Comparison of ENCODE assay signal across 8 mouse cellular contexts in genomic region chr16:17496499-17497305, GRCm38 (mm10). TPM values are rescaled to one million over a fixed set of nuclear protein-coding genes. Genes with fewer than 3 reads are reported as not detected.
DNase-seq lines count a peak whose midpoint lies in the region; ATAC-seq lines count a peak whose summit lies in the region.
"Had no signal": no experiment of that assay in that cellular context is flagged by ENCODE, and none has a peak within 500 bp of the region (broad histone marks: within the 10 kb centered on the region; RNA-seq: fewer than 3 reads in every experiment).

No protein-coding gene starts in this region.

- no peak overlapping the region for H3K9ac ChIP-seq in lung, embryonic 15.5 days
- peak overlapping the region; percentile 33; the same call in 1 of the 2 replicates for H3K9ac ChIP-seq in heart, embryonic 16.5 days (ENCODE audit: low read length)
- no peak overlapping the region for H3K9ac ChIP-seq in midbrain, embryonic 16.5 days (ENCODE audit: low read depth, low read length)
- H3K9ac ChIP-seq: stomach, embryonic 15.5 days had no signal

- ATAC-seq in lung, embryonic 15.5 days (ENCODE audit: borderline replicate concordance, extremely low read depth, low FRiP score, low TSS enrichment) = peak; percentile 16; the same call in 1 of the 2 replicates
- no peak for ATAC-seq in heart, embryonic 16.5 days (replicated peaks; ENCODE audit: extremely low read depth, insufficient read depth, low FRiP score)
- ATAC-seq in midbrain, embryonic 16.5 days = no peak
- no peak for ATAC-seq in monocyte, adult 5-6 weeks (replicated peaks; ENCODE audit: insufficient number of reproducible peaks, low FRiP score, low TSS enrichment, poor library complexity, severe bottlenecking)

- H3K4me3 ChIP-seq in lung, embryonic 15.5 days = no peak overlapping the region
- H3K4me3 ChIP-seq in heart, embryonic 16.5 days (ENCODE audit: low read length) = no peak overlapping the region
- no peak overlapping the region for H3K4me3 ChIP-seq in midbrain, embryonic 16.5 days (ENCODE audit: low read depth, low read length)
- H3K4me3 ChIP-seq: stomach, embryonic 15.5 days had no signal

- H3K4me2 ChIP-seq in lung, embryonic 15.5 days = no peak overlapping the region
- H3K4me2 ChIP-seq in heart, embryonic 16.5 days (ENCODE audit: low read depth, low read length) = no peak overlapping the region
- H3K4me2 ChIP-seq in midbrain, embryonic 16.5 days (ENCODE audit: low read length) = no peak overlapping the region
- H3K4me2 ChIP-seq: stomach, embryonic 15.5 days had no signal

- no peaks in the 10 kb centered on the region for H3K9me3 ChIP-seq in lung, embryonic 15.5 days
- H3K9me3 ChIP-seq in heart, embryonic 16.5 days (replicated peaks; ENCODE audit: control insufficient read depth, low read length) = no peaks in the 10 kb centered on the region
- H3K9me3 ChIP-seq in midbrain, embryonic 16.5 days (replicated peaks; ENCODE audit: control insufficient read depth, low read length, poor library complexity, severe bottlenecking) = no peaks in the 10 kb centered on the region
- H3K9me3 ChIP-seq: stomach, embryonic 15.5 days had no signal

- no peak overlapping the region for H3K27ac ChIP-seq in lung, embryonic 15.5 days
- H3K27ac ChIP-seq in heart, embryonic 16.5 days (ENCODE audit: low read length) = no peak overlapping the region; the same call in 1 of the 2 replicates
- H3K27ac ChIP-seq in midbrain, embryonic 16.5 days (ENCODE audit: low read length) = peak overlapping the region; percentile 49; the same call in 1 of the 2 replicates
- H3K27ac ChIP-seq: stomach, embryonic 15.5 days had no signal

- 50% methylated on average over 2 of the region's 2 CpGs for whole genome bisulfite sequencing in lung, embryonic 15.5 days
- 37% methylated on average over 2 of the region's 2 CpGs for whole genome bisulfite sequencing in heart, embryonic 16.5 days
- WGBS in midbrain, embryonic 16.5 days = 57% methylated on average over 2 of the region's 2 CpGs

- no peak for DNase-seq in lung, adult 18-20 months
- DNase-seq in cerebellum, adult 8-10 months = peak; percentile 76
- peak; percentile 91 to 92 for DNase-seq in layer of hippocampus, adult 8-10 months (ENCODE audit: low spot score in 2 of 2)

- H3K4me1 ChIP-seq in lung, embryonic 15.5 days = 0 out of 2 replicates have a peak, but pooled peaks cover 5% of the 10 kb centered on the region
- H3K4me1 ChIP-seq in heart, embryonic 16.5 days (ENCODE audit: control insufficient read depth, insufficient read depth, low read length) = peaks cover 7% of the 10 kb centered on the region; the same call in 1 of the 2 replicates
- H3K4me1 ChIP-seq in midbrain, embryonic 16.5 days (ENCODE audit: control insufficient read depth, insufficient read depth, low read length) = peaks cover 4% of the 10 kb centered on the region; the same call in 1 of the 2 replicates

- no peaks in the 10 kb centered on the region for H3K27me3 ChIP-seq in lung, embryonic 15.5 days
- no peaks in the 10 kb centered on the region for H3K27me3 ChIP-seq in heart, embryonic 16.5 days (ENCODE audit: control insufficient read depth, insufficient read depth, low read length)
- no peaks in the 10 kb centered on the region; the same call in 1 of the 2 replicates for H3K27me3 ChIP-seq in midbrain, embryonic 16.5 days (ENCODE audit: control insufficient read depth, insufficient read depth, low read depth, low read length)
- H3K27me3 ChIP-seq: stomach, embryonic 15.5 days had no signal

- H3K36me3 ChIP-seq in lung, embryonic 15.5 days = no peaks in the 10 kb centered on the region
- no peaks in the 10 kb centered on the region for H3K36me3 ChIP-seq in heart, embryonic 16.5 days (ENCODE audit: control insufficient read depth, insufficient read depth)
- no peaks in the 10 kb centered on the region for H3K36me3 ChIP-seq in midbrain, embryonic 16.5 days (ENCODE audit: control insufficient read depth, insufficient read depth, low read length)
- H3K36me3 ChIP-seq: stomach, embryonic 15.5 days had no signal

RNA-seq across cellular contexts. Expression of gene Aifm3, which starts 7.3 kb away (rescaled TPM):
- polyA plus RNA-seq in lung, embryonic 15.5 days (2015; fragmentation: Nextera tagmentation; extraction: Ambion mirVana) = 3.3 and 3.6 TPM in 2 replicates
- 1.5 TPM in 2 replicates for polyA plus RNA-seq in heart, embryonic 16.5 days (2015; fragmentation: Nextera tagmentation; extraction: Ambion mirVana)
- total RNA-seq in layer of hippocampus, adult 8-10 months (2022) = 100 to 1,000 TPM in 2 of 4 experiments, 10 to 100 TPM in 2; 92.5 to 137 (median 109) TPM
- polyA plus RNA-seq in midbrain, embryonic 16.5 days (2015; fragmentation: Nextera tagmentation; extraction: Ambion mirVana) = 13.6 and 22.2 TPM in 2 replicates
- total RNA-seq in monocyte, adult 5-6 weeks (2017) = not detected in 3 replicates

RNA-seq across cellular contexts. Expression of gene Lztr1, which starts 11.8 kb away (rescaled TPM):
- polyA plus RNA-seq in lung, embryonic 15.5 days (2015; fragmentation: Nextera tagmentation; extraction: Ambion mirVana) = 79.9 TPM in 2 replicates
- polyA plus RNA-seq in heart, embryonic 16.5 days (2015; fragmentation: Nextera tagmentation; extraction: Ambion mirVana) = 51.8 and 59.2 TPM in 2 replicates
- 100 to 1,000 TPM; 194 to 222 (median 203) TPM for total RNA-seq in layer of hippocampus, adult 8-10 months (2022)
- polyA plus RNA-seq in midbrain, embryonic 16.5 days (2015; fragmentation: Nextera tagmentation; extraction: Ambion mirVana) = 145 and 151 TPM in 2 replicates
- 31.4 to 51.0 TPM (median 39.1 TPM) in 3 replicates for total RNA-seq in monocyte, adult 5-6 weeks (2017)

RNA-seq across cellular contexts. Expression of gene Thap7, which starts 34.2 kb away (rescaled TPM):
- 54.5 and 56.8 TPM in 2 replicates for polyA plus RNA-seq in lung, embryonic 15.5 days (2015; fragmentation: Nextera tagmentation; extraction: Ambion mirVana)
- polyA plus RNA-seq in heart, embryonic 16.5 days (2015; fragmentation: Nextera tagmentation; extraction: Ambion mirVana) = 37.2 and 38.6 TPM in 2 replicates
- 10 to 100 TPM; 42.9 to 47.0 (median 45.1) TPM for total RNA-seq in layer of hippocampus, adult 8-10 months (2022)
- 60.7 and 62.7 TPM in 2 replicates for polyA plus RNA-seq in midbrain, embryonic 16.5 days (2015; fragmentation: Nextera tagmentation; extraction: Ambion mirVana)
- total RNA-seq in monocyte, adult 5-6 weeks (2017) = 9.9 to 29.7 TPM (median 10.0 TPM) in 3 replicates

RNA-seq across cellular contexts. Expression of gene Crkl, which starts 44.9 kb away (rescaled TPM):
- polyA plus RNA-seq in lung, embryonic 15.5 days (2015; fragmentation: Nextera tagmentation; extraction: Ambion mirVana) = 67.5 and 67.8 TPM in 2 replicates
- polyA plus RNA-seq in heart, embryonic 16.5 days (2015; fragmentation: Nextera tagmentation; extraction: Ambion mirVana) = 43.2 and 52.2 TPM in 2 replicates
- 10 to 100 TPM; 35.3 to 49.3 (median 38.4) TPM for total RNA-seq in layer of hippocampus, adult 8-10 months (2022)
- 72.4 and 88.8 TPM in 2 replicates for polyA plus RNA-seq in midbrain, embryonic 16.5 days (2015; fragmentation: Nextera tagmentation; extraction: Ambion mirVana)
- 14.8 to 29.1 TPM (median 28.5 TPM) in 3 replicates for total RNA-seq in monocyte, adult 5-6 weeks (2017)

Comparison
In these comparisons a context has a peak if more than half of its experiments do, and no peak if none do; other contexts are left out.
1. DNase-seq: peak in cerebellum, adult 8-10 months (single experiment) and layer of hippocampus, adult 8-10 months (2 of 2); none in lung, adult 18-20 months (0 of 2).